Mouse (Mus musculus) T-helper 17 cell (primary cell): ENCODE results near the gene Ugt1a6b.

Source experiments
- in situ Hi-C, 2 experiments: fragments of 300-600 bp; cut with MboI, MseI; formaldehyde crosslinking; loops; 1 replicate in 1 of 2; 2 replicates in 1 of 2; pipeline ENCODE4 v1.15.1; 2025; ENCODE audit warnings: high pct_unique_total_duplicates in 2 of 2

Ugt1a6b gene

GRCm38 (mm10) chr1:88120550-88120949 lies 17.5 kb downstream of the Ugt1a6b start:
- in situ Hi-C loops = loop anchor here in 1 of 2 experiments (5.0 kb wide), 1 partner anchor 103 kb away; no protein-coding TSS in a partner anchor

- in situ Hi-C loops = loop anchor here in 1 of 2 experiments (5.0 kb wide), 1 partner anchor 104 kb away; no protein-coding TSS in a partner anchor
Observed at GRCm38 (mm10) chr1:88121521-88121920, 18.5 kb downstream of the Ugt1a6b start.

- in situ Hi-C loops = loop anchor here in 1 of 2 experiments (25.0 kb wide), 1 partner anchor 586 kb away; the partner anchor contains the start of gene Arl4c
Observed at GRCm38 (mm10) chr1:88125827-88126360, 22.8 kb downstream of the Ugt1a6b start.

GRCm38 (mm10) chr1:88129091-88129490 lies 26.0 kb downstream of the Ugt1a6b start:
- in situ Hi-C loops = loop anchor here in 1 of 2 experiments (25.0 kb wide), 1 partner anchor 583 kb away; the partner anchor contains the start of gene Arl4c

- in situ Hi-C loops = loop anchor here in 1 of 2 experiments (25.0 kb wide), 1 partner anchor 582 kb away; the partner anchor contains the start of gene Arl4c
Observed at GRCm38 (mm10) chr1:88130223-88130622, 27.2 kb downstream of the Ugt1a6b start.

GRCm38 (mm10) chr1:88133908-88134456 lies 30.9 kb downstream of the Ugt1a6b start:
- in situ Hi-C loops = loop anchor here in 1 of 2 experiments (25.0 kb wide), 1 partner anchor 578 kb away; the partner anchor contains the start of gene Arl4c

GRCm38 (mm10) chr1:88134457-88135011 lies 31.5 kb downstream of the Ugt1a6b start, which contains the start of gene Ugt1a6a:
TSS of gene Ugt1a6a (plus strand) at chr1:88134809.
- in situ Hi-C loops = loop anchor here (5.0 to 25.0 kb wide), 2 partner anchors 148 to 578 kb away; partner anchors contain the start of gene Arl4c (in 1 of the 2)

- in situ Hi-C loops = loop anchor here (5.0 to 25.0 kb wide), 2 partner anchors 147 to 577 kb away; partner anchors contain the start of gene Arl4c (in 1 of the 2)
Observed at GRCm38 (mm10) chr1:88135229-88135904, 32.3 kb downstream of the Ugt1a6b start.

- in situ Hi-C loops = loop anchor here (5.0 to 25.0 kb wide), 2 partner anchors 146 to 576 kb away; partner anchors contain the start of gene Arl4c (in 1 of the 2)
Observed at GRCm38 (mm10) chr1:88136646-88137045, 33.6 kb downstream of the Ugt1a6b start.

GRCm38 (mm10) chr1:88137264-88137663 lies 34.2 kb downstream of the Ugt1a6b start:
- in situ Hi-C loops = loop anchor here (5.0 to 25.0 kb wide), 2 partner anchors 145 to 575 kb away; partner anchors contain the start of gene Arl4c (in 1 of the 2)

GRCm38 (mm10) chr1:88138145-88138544 lies 35.1 kb downstream of the Ugt1a6b start:
- in situ Hi-C loops = loop anchor here (5.0 to 25.0 kb wide), 2 partner anchors 144 to 574 kb away; partner anchors contain the start of gene Arl4c (in 1 of the 2)

GRCm38 (mm10) chr1:88140492-88140891 lies 37.4 kb downstream of the Ugt1a6b start:
- in situ Hi-C loops = loop anchor here in 1 of 2 experiments (25.0 kb wide), 1 partner anchor 572 kb away; the partner anchor contains the start of gene Arl4c

GRCm38 (mm10) chr1:88143966-88144675 lies 41.1 kb downstream of the Ugt1a6b start:
- in situ Hi-C loops = loop anchor here in 1 of 2 experiments (25.0 kb wide), 1 partner anchor 568 kb away; the partner anchor contains the start of gene Arl4c

- in situ Hi-C loops = loop anchor here in 1 of 2 experiments (25.0 kb wide), 1 partner anchor 567 kb away; the partner anchor contains the start of gene Arl4c
Observed at GRCm38 (mm10) chr1:88145278-88145677, 42.2 kb downstream of the Ugt1a6b start.

- in situ Hi-C loops = loop anchor here (10.0 to 25.0 kb wide), 2 partner anchors 125 to 1012 kb away; partner anchors contain the start of genes Hjurp (in 1 of the 2) and Trpm8 (in 1 of the 2)
Observed at GRCm38 (mm10) chr1:88150133-88150532, 47.1 kb downstream of the Ugt1a6b start.

GRCm38 (mm10) chr1:88158430-88158829 lies 55.4 kb downstream of the Ugt1a6b start:
- in situ Hi-C loops = loop anchor here (5.0 to 25.0 kb wide), 3 partner anchors 114 to 1004 kb away; partner anchors contain the start of genes Hjurp (in 1 of the 2) and Trpm8 (in 1 of the 2)

- in situ Hi-C loops = loop anchor here in 1 of 2 experiments (25.0 kb wide), 1 partner anchor 997 kb away; no protein-coding TSS in a partner anchor
Observed at GRCm38 (mm10) chr1:88165711-88166110, 62.7 kb downstream of the Ugt1a6b start, which contains the start of gene Ugt1a5. TSS of gene Ugt1a5 (plus strand) at chr1:88166012.

GRCm38 (mm10) chr1:88172190-88172589 lies 69.1 kb downstream of the Ugt1a6b start:
- in situ Hi-C loops = loop anchor here in 1 of 2 experiments (25.0 kb wide), 1 partner anchor 990 kb away; no protein-coding TSS in a partner anchor

GRCm38 (mm10) chr1:88179657-88180056 lies 76.6 kb downstream of the Ugt1a6b start:
- in situ Hi-C loops = loop anchor here (25.0 kb wide), 8 partner anchors 433 to 1942 kb away; partner anchors contain the start of gene Arl4c (in 1 of the 2)
